Mouse (Mus musculus) hindbrain, postnatal 0 days (tissue): ENCODE results near the gene Lrrc46. TPM values are rescaled to one million over a fixed set of nuclear protein-coding genes. Genes with fewer than 3 reads are reported as not detected.

ENCODE experiments used
- ATAC-seq: fragments of 200-750 bp; cut with Nextera tagmentation; 2 replicates; pipeline ENCODE4 v1.8.0; 2017; ENCODE audit warnings: mild to moderate bottlenecking, moderate TSS enrichment, moderate library complexity
- DNase-seq: peaks from one replicate; pipeline ENCODE4 v3.0.0-alpha.2; 2015; ENCODE audit warnings: low spot score
- H3K27ac ChIP-seq: fragments of 300-500 bp; sonication (generic); 2 replicates; pipeline ENCODE4 v1.5.1; 2014; ENCODE audit warnings: mild to moderate bottlenecking
- H3K27me3 ChIP-seq: fragments of 300-500 bp; sonication (generic); 2 replicates; pipeline ENCODE4 v1.6.1; 2014; ENCODE audit warnings: low read length, mixed read lengths; ENCODE audit not compliant: insufficient read depth
- H3K36me3 ChIP-seq: fragments of 300-500 bp; sonication (generic); 2 replicates; pipeline ENCODE4 v1.6.1; 2014; ENCODE audit warnings: low read length, mixed read lengths; ENCODE audit not compliant: insufficient read depth
- H3K4me1 ChIP-seq: fragments of 300-500 bp; sonication (generic); 2 replicates; pipeline ENCODE4 v1.6.1; 2014; ENCODE audit warnings: antibody characterized with exemption, low read length, mixed read lengths; ENCODE audit not compliant: insufficient read depth
- H3K4me2 ChIP-seq: fragments of 300-500 bp; sonication (generic); 2 replicates; pipeline ENCODE4 v1.6.1; 2014; ENCODE audit warnings: low read depth, mild to moderate bottlenecking, low read length, moderate library complexity, mixed read lengths
- H3K4me3 ChIP-seq: fragments of 300-500 bp; sonication (generic); 2 replicates; pipeline ENCODE4 v1.5.1; 2014; ENCODE audit warnings: low read length
- H3K9ac ChIP-seq: fragments of 300-500 bp; sonication (generic); replicated peaks from 2 replicates; pipeline ENCODE4 v1.6.1; 2014; ENCODE audit warnings: mild to moderate bottlenecking, low read length, moderate library complexity, mixed read lengths
- H3K9me3 ChIP-seq: fragments of 300-500 bp; sonication (generic); 2 replicates; pipeline ENCODE4 v1.6.1; 2016; ENCODE audit warnings: low read length, mixed read lengths
- CTCF ChIP-seq: IDR thresholded peaks from 2 replicates; pipeline ENCODE4 v1.5.1; 2016; ENCODE audit warnings: antibody characterized with exemption, control low read depth, low read depth
- WGBS: fragments of 180-500 bp; shearing (Covaris S2); extraction: QIAGEN DNeasy Blood & Tissue Kit; methylation state at CpG from one replicate; pipeline ENCODE4 v1.1.7; 2014; 5-methylcytosine and 5-hydroxymethylcytosine counted together
- polyA plus RNA-seq: library from polyadenylated mRNA; unstranded; fragments of >200 nt; fragmentation: Nextera tagmentation; extraction: Ambion mirVana; gene quantifications from 2 replicates; pipeline ENCODE4 v1.2.1, GENCODE M21; 2015
- total RNA-seq: library from RNA; depleted of rRNA; stranded (reverse); fragments of >200 nt; gene quantifications from 2 replicates; pipeline ENCODE4 v1.2.3, GENCODE M21; 2014

Gene Lrrc46
- total and polyA plus RNA-seq, 2 experiments from 2014 or later: 3.5 TPM

- Histone ChIP-seq H3K4me2 (peak overlapping the region; percentile 43), H3K27ac (no peak overlapping the region), H3K9me3 (no peaks in the 10 kb centered on the region), H3K9ac (no peak overlapping the region), H3K4me3 (peak overlapping the region; percentile 22), H3K27me3 (peaks cover 64% of the 10 kb centered on the region), H3K36me3 (no peaks in the 10 kb centered on the region), H3K4me1 (no peaks in the 10 kb centered on the region)
- ATAC-seq: no peak
- 2% methylated on average over 36 of the region's 36 CpGs for WGBS
- no peak for DNase-seq
- no peak for TF ChIP-seq CTCF
These were observed 23.3 kb downstream of the Lrrc46 start for GRCm38 (mm10) chr11:97017696-97018582.

GRCm38 (mm10) chr11:97013121-97013670 is 28.0 kb downstream of the Lrrc46 start, which contains the start of gene Sp6:
Gene Sp6, plus strand, starts transcription at chr11:97013394.
- peaks cover 25% of the 10 kb centered on the region for H3K27me3 ChIP-seq
- DNase-seq (peak; percentile 45), ATAC-seq (peak; percentile 40)
- no peak within 1 kb of the TSS for H3K4me3 ChIP-seq
- H3K4me2 ChIP-seq: no peak within 1 kb of the TSS
- H3K4me1 ChIP-seq: no peaks in the 10 kb centered on the region
- WGBS: 23% methylated on average over 8 of the region's 8 CpGs
- no peaks in the 10 kb centered on the region for H3K36me3 ChIP-seq
- H3K9me3 ChIP-seq: no peaks in the 10 kb centered on the region
- H3K27ac ChIP-seq: no peak within 1 kb of the TSS
- H3K9ac ChIP-seq: no peak within 1 kb of the TSS
- TF ChIP-seq CTCF: no peak

- no peak overlapping the region for H3K4me2 ChIP-seq
- H3K4me3 ChIP-seq: no peak overlapping the region
- no peaks in the 10 kb centered on the region for H3K9me3 ChIP-seq
- ATAC-seq (no peak), DNase-seq (no peak)
- H3K9ac ChIP-seq: no peak overlapping the region
- TF ChIP-seq CTCF: no peak
- H3K4me1 ChIP-seq: no peaks in the 10 kb centered on the region
- no peak overlapping the region for H3K27ac ChIP-seq
- 61% methylated on average over 8 of the region's 8 CpGs for WGBS
- no peaks in the 10 kb centered on the region for H3K36me3 ChIP-seq
- H3K27me3 ChIP-seq: peaks cover 8% of the 10 kb centered on the region
These were observed 31.9 kb downstream of the Lrrc46 start for GRCm38 (mm10) chr11:97009198-97009790.

- TF ChIP-seq CTCF: no peak
- no peak overlapping the region for H3K27ac ChIP-seq
- WGBS: 75% methylated on average over 9 of the region's 9 CpGs
- no peak overlapping the region for H3K4me3 ChIP-seq
- H3K4me2 ChIP-seq: no peak overlapping the region
- ATAC-seq (no peak), DNase-seq (no peak)
- H3K4me1 ChIP-seq: no peaks in the 10 kb centered on the region
- H3K36me3 ChIP-seq: no peaks in the 10 kb centered on the region
- no peaks in the 10 kb centered on the region for H3K9me3 ChIP-seq
- peaks cover 7% of the 10 kb centered on the region; the same call in 1 of the 2 replicates for H3K27me3 ChIP-seq
- no peak overlapping the region for H3K9ac ChIP-seq
These were observed 34.0 kb downstream of the Lrrc46 start for GRCm38 (mm10) chr11:97007093-97007794.

DNA sequence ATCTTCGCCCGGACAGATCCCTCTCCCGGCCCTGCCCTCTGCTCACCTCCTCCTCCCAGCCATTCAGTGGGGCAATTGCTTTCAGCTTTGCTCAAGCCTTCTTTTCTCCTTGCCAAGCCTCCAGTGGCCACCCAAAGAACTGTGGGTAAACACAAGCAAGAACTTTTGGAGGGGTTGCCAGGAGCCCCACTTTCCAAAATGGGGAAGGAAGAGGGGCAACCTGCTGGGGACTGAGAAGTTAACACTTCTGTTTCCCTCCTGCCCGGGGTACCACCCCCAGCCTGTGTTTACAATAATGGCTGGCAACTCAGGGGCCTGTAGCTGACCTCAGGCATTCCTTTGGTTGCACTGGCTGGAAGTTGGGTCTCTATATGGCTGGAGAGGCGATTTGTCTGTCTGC is 38.0 kb downstream of the Lrrc46 start:
- no peak for DNase-seq

DNA sequence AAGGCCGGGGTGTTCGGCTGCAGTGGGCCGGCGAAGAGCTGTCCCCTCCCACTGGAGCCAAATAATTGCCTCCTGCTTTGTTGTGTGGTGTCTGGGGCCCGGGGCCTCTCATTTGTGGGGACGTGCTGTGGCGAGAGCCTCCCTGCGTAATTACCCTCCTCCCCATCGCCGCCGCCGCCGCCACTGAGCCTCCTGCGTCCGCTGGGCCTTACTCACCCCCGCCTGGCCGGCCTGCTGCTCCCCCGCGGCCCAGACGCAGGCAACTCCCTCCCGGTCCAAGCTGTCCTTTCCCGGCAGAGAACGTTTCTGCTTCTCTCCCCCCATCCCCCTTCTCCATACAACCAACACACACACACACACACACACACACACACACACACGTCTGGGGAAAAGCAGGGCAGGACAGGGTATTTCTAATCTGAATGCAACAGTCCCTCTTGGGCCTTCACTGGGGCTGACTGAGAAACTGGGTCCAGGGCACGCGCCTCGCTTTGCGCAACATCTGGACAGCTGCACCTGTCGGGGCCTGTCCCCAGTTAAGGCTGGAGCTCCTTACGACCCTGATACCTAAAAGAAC is 43.7 kb downstream of the Lrrc46 start:
- Histone ChIP-seq H3K4me1 (no peaks in the 10 kb centered on the region), H3K27me3 (no peaks in the 10 kb centered on the region), H3K9ac (peak overlapping the region; percentile 37), H3K36me3 (no peaks in the 10 kb centered on the region), H3K4me3 (peak overlapping the region; percentile 14), H3K9me3 (no peaks in the 10 kb centered on the region), H3K27ac (no peak overlapping the region), H3K4me2 (peak overlapping the region; percentile 54)
- no peak for TF ChIP-seq CTCF
- WGBS: 4% methylated on average over 26 of the region's 30 CpGs
- DNase-seq: no peak
- peak; percentile 40; the same call in 1 of the 2 replicates for ATAC-seq

More for the DNA sequence above, 38.0 kb downstream of the Lrrc46 start:
- no peak overlapping the region for H3K4me2 ChIP-seq
- TF ChIP-seq CTCF: no peak
- H3K4me3 ChIP-seq: no peak overlapping the region
- H3K27ac ChIP-seq: no peak overlapping the region
- peaks cover 7% of the 10 kb centered on the region; the same call in 1 of the 2 replicates for H3K27me3 ChIP-seq
- no peak for ATAC-seq
- no peaks in the 10 kb centered on the region for H3K4me1 ChIP-seq
- H3K9ac ChIP-seq: no peak overlapping the region
- no peaks in the 10 kb centered on the region for H3K9me3 ChIP-seq
- WGBS: 35% methylated on average over 5 of the region's 5 CpGs
- no peaks in the 10 kb centered on the region for H3K36me3 ChIP-seq
